Mouse (Mus musculus) ES-E14 (cell line): ENCODE data around the gene Dbn1. TPM values are rescaled to one million over a fixed set of nuclear protein-coding genes. Genes with fewer than 3 reads are reported as not detected.
"Not testable (repeated sequence)": the region's sequence is repeated elsewhere in the genome, so short reads cannot be mapped to it uniquely, and the experiment has no call there.

Experiments
- DNase-seq: peaks from one replicate; pipeline ENCODE4 v3.0.0-alpha.2; 2013; ENCODE audit warnings: low read depth, low spot score
- H3K27ac ChIP-seq: 2 replicates; pipeline ENCODE4 v1.5.1; 2012; ENCODE audit warnings: low read depth, mild to moderate bottlenecking, low read length, moderate library complexity, mixed read lengths; ENCODE audit not compliant: poor library complexity, insufficient read depth, severe bottlenecking
- H3K36me3 ChIP-seq: 2 replicates; pipeline ENCODE4 v1.6.1; 2012; ENCODE audit warnings: mild to moderate bottlenecking, low read length, moderate library complexity, mixed read lengths; ENCODE audit not compliant: control insufficient read depth, poor library complexity, insufficient read depth, severe bottlenecking
- H3K4me1 ChIP-seq, 2 experiments: fragments of 150-350 bp in 1 of 2; sonication (generic) in 1 of 2; 2 replicates each; pipeline ENCODE4 v1.6.1; 2012; ENCODE audit warnings: low read length in 2 of 2, mild to moderate bottlenecking in 1 of 2, mixed read lengths in 1 of 2; ENCODE audit not compliant: control insufficient read depth in 2 of 2, insufficient read depth in 2 of 2, poor library complexity in 1 of 2
- H3K4me3 ChIP-seq, 2 experiments: fragments of 150-350 bp in 1 of 2; sonication (generic) in 1 of 2; 2 replicates each; pipeline ENCODE4 v1.5.1; 2012; ENCODE audit warnings: low read length in 2 of 2, low read depth in 1 of 2, mild to moderate bottlenecking in 1 of 2, mixed read lengths in 1 of 2; ENCODE audit not compliant: insufficient read depth in 1 of 2, poor library complexity in 1 of 2, severe bottlenecking in 1 of 2
- H3K9ac ChIP-seq: 2 replicates; pipeline ENCODE4 v1.6.1; 2012; ENCODE audit warnings: low read depth, mild to moderate bottlenecking, low read length, mixed read lengths; ENCODE audit not compliant: poor library complexity, insufficient read depth, severe bottlenecking
- H3K9me3 ChIP-seq: fragments of 150-350 bp; sonication (generic); 2 replicates; pipeline ENCODE4 v1.6.1; 2012; ENCODE audit warnings: low read depth, mild to moderate bottlenecking, low read length; ENCODE audit not compliant: control insufficient read depth, insufficient read depth
- CHD2 ChIP-seq: IDR thresholded peaks from 2 replicates; pipeline ENCODE4 v1.6.1; 2014; ENCODE audit warnings: mild to moderate bottlenecking, low read depth, low read length, inconsistent platforms
- HCFC1 ChIP-seq: IDR thresholded peaks from 2 replicates; pipeline ENCODE4 v1.6.1; 2012; ENCODE audit warnings: low read length, inconsistent platforms, borderline replicate concordance; ENCODE audit not compliant: insufficient read depth
- MAFK ChIP-seq: IDR thresholded peaks from 2 replicates; pipeline ENCODE4 v1.6.1; 2014; ENCODE audit warnings: mild to moderate bottlenecking, low read depth, low read length, inconsistent platforms; ENCODE audit not compliant: insufficient read depth
- ZC3H11A ChIP-seq: IDR thresholded peaks from 2 replicates; pipeline ENCODE4 v1.6.1; 2012; ENCODE audit warnings: low read depth, mild to moderate bottlenecking, inconsistent platforms, low read length, borderline replicate concordance
- ZNF384 ChIP-seq: IDR thresholded peaks from 2 replicates; pipeline ENCODE4 v1.6.1; 2012; ENCODE audit warnings: low read depth, low read length, inconsistent platforms
- in situ Hi-C, 2 experiments: fragments of 600-800 bp; cut with MboI; formaldehyde crosslinking; loops; one replicate each; pipeline ENCODE4 v1.15.1; 2025; ENCODE audit warnings: low sequenced_read_pairs in 2 of 2, inconsistent platforms in 1 of 2; ENCODE audit not compliant: unreplicated experiment in 2 of 2
- total RNA-seq: library from RNA; depleted of rRNA; stranded (reverse); fragments of 300-350 nt; gene quantifications from 2 replicates; pipeline ENCODE4 v1.2.3, GENCODE M21; 2012

Dbn1 gene
- total RNA-seq, 1 experiment: 77.0 TPM

DNA sequence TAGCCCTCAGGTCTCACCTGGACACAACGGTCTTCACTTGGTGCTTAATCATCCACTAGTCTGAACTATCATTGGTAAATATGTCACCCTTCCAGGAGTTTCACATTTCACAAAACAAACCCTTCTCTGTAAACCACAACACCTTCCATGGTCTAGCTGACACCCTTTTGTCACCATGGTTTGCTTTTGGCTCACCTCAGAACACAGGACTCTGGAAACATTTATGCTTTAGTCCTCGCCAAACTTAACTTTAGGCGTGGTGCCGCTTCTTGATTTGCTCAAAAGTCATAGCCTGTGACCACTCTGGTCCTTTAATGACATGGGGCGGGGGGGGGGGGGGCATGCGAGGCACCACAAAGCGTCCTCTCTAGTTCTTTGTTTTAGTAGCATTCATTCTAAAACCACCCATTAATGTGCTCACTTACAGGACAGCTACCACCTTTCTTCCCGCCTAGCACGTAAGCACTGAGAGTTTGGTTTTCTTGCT is 44.1 kb downstream of the Dbn1 start:
- no peak for DNase-seq
- H3K4me3 ChIP-seq: peak overlapping the region; percentile 78 to 90; a peak in 3 of 4 replicates
- H3K36me3 ChIP-seq: peaks cover 5% of the 10 kb centered on the region; the same call in 1 of the 2 replicates
- peaks cover 7 to 27% of the 10 kb centered on the region in 2 experiments for H3K4me1 ChIP-seq
- no peaks in the 10 kb centered on the region for H3K9me3 ChIP-seq
- TF ChIP-seq HCFC1 (no peak), ZNF384 (no peak), MAFK (no peak), ZC3H11A (no peak), CHD2 (no peak)
- in situ Hi-C loops: no loop called here
- peak overlapping the region; percentile 99; the same call in 1 of the 2 replicates for H3K27ac ChIP-seq
- H3K9ac ChIP-seq: peak overlapping the region; percentile 81

DNA sequence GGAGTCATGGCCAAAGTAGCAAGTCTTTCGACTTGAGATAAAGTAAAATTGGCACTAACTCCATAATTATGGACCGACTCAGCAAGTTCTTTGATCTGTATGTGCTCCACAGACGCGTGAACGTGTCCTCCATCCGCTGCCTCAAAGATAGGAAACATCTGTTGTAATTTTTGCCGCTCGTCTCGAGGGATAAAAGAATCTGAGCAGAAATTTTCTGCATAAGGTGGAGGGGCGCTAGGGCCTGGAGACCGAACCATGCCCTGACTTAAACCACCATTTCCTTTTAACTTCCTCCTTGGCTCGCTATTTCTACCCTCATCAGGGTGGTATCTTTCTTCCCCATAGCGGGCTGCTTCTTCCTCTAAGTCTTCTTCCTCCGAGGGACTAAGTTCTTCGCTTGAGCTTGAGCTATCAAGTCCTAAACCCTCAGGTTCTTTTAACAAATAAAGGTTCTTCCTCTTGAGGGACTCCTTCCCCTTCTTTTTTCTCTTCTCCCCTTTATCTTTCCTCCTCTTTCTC is 50.7 kb downstream of the Dbn1 start:
- in situ Hi-C loops: not testable (repeated sequence)

DNA sequence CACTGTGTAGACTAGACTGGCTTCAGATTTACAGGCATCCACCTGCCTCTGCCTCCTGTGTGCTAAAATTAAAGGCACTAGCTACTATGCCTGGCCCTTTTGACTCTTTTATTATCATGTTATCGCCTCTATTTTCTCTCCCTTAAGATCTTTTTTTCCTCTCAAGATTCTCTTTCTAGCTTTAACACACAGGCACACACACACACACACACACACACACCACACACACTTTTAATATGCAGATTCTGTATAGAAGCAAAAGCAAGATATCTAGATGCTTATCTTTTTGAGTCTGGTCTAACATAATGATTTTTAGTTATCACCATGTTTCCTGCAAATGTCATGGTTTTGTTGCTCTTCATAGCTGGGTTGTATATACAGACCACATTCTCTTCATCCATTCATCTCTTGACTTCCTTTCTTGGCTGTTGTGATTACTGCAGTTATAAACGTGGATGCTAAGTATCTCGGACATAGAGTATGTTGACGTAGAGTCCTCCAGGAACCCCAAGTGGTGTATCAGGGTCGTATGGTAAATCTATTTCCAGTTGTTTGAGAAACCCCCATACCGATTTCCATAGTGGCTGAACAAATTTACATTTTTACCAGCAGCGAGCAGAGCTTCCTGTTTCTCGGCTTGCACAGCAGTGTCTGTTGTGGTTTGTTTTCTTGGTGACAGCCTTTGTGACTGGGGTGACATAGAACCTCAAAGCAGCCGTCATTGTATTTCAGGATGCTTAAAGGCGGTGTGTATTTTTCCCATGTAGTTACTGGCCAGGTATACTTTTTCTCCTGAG is 55.8 kb downstream of the Dbn1 start:
- Histone ChIP-seq H3K36me3 (no peaks in the 10 kb centered on the region), H3K27ac (no peak overlapping the region), H3K9ac (no peak overlapping the region), H3K4me1 (0 out of 4 replicates have a peak, but pooled peaks cover 0 to 2% of the 10 kb centered on the region in 2 experiments), H3K4me3 (no peak overlapping the region), H3K9me3 (no peaks in the 10 kb centered on the region)
- TF ChIP-seq HCFC1 (no peak), ZNF384 (no peak), CHD2 (no peak), MAFK (no peak), ZC3H11A (no peak)
- in situ Hi-C loops: no loop called here
- no peak for DNase-seq

More for the DNA sequence above, 50.7 kb downstream of the Dbn1 start:
- not testable (repeated sequence) for H3K4me1 ChIP-seq, H3K4me3 ChIP-seq, H3K36me3 ChIP-seq, H3K9me3 ChIP-seq, DNase-seq, H3K27ac ChIP-seq, H3K9ac ChIP-seq

DNA sequence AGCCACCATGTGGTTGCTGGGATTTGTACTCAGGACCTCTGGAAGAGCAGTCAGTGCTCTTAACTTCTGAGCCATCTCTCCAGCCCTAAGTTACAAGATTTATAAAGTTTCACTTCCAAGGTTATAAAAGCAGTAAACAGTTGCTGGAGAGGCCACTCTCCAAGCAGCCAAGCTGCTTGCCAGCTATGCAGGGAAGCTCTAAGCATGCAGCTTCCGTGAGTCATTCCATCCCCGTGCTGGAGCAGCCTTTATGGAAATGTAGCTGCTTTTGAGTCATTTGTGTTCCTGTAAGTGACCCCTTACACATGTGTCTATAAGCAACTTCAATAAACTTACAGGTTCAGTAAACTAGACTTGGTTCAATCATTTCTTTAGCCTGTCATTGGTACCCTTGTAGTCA is 57.3 kb downstream of the Dbn1 start:
- in situ Hi-C loops: no loop called here
- no peak overlapping the region for H3K9ac ChIP-seq
- DNase-seq: no peak
- H3K9me3 ChIP-seq: no peaks in the 10 kb centered on the region
- H3K27ac ChIP-seq: no peak overlapping the region
- 0 out of 4 replicates have a peak, but pooled peaks cover 0 to 2% of the 10 kb centered on the region in 2 experiments for H3K4me1 ChIP-seq
- TF ChIP-seq CHD2: no peak
- no peak for TF ChIP-seq ZC3H11A
- TF ChIP-seq HCFC1: no peak
- no peak for TF ChIP-seq MAFK
- no peak for TF ChIP-seq ZNF384
- no peak overlapping the region for H3K4me3 ChIP-seq
- H3K36me3 ChIP-seq: no peaks in the 10 kb centered on the region
